In the genomic region with DNA sequence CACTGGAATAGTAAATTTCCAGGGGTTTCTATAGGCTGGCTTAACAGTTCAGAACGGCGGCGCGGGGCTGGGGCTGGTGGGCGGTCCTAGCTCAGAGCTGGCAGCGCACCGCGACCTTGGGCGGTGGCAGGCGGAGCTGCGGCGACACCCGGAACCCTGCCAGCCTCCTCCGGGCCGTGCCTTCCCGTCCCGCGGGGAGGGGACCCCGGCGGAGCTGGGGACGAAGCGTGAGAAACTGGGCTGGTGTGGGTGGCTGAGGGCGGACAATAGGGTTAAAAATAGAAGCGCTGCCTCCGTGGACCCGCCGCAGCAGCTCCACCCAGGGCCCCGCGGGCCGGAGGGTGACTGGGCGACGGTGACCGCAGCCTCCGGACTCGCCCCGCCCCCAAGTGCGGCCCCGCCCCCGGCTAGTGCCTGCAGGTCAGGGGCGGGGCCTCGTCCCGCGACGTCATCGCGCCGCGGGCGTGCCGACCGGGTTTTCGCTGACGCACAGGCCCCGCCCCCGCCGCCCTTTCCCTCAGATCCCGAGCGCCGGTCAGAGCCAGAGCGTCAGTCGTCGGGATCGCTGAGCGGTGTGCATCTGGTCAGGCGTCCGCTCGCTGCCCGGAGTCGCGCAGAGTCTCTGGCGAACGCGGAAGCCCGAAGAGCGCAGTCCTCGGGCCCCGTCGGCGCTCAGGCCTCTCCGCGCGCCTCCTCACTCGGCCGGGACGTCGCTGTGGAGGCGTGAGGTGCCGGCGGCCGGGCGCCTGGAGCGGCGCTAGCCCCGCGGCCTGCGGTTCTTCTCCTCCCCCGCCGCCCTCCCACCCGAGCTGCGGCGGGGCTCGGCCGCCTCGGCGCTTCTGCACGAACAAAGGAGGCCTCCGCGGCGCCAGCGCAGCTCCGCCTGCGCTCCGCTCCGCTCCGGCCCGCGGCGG, we compare ENCODE assay signal across 8 mouse cellular contexts. TPM values are rescaled to one million over a fixed set of nuclear protein-coding genes. Genes with fewer than 3 reads are reported as not detected.
A peak's percentile ranks its signal among the peaks of the same experiment; 100 is the strongest.
DNase-seq lines count a peak whose midpoint lies in the region; ATAC-seq and TF ChIP-seq lines count a peak whose summit lies in the region.

Gene Zfand5, plus strand, starts transcription at position 538 of the 914 bp plus-strand sequence.

- under 1% methylated on average over 86 of the region's 118 CpGs for WGBS in forebrain, embryonic 13.5 days
- WGBS in large intestine, adult 2 months, result under 1% methylated on average over 117 of the region's 118 CpGs
- WGBS in liver, postnatal 0 days (ENCODE audit: insufficient replicate concordance), result 3% methylated on average over 83 of the region's 118 CpGs
- under 1% methylated on average over 100 of the region's 118 CpGs for WGBS in neural tube, embryonic 14.5 days

- peaks cover 32% of the 10 kb centered on the region for H3K4me1 ChIP-seq in E14TG2a.4 (replicated peaks; ENCODE audit: low read depth, low read length)
- H3K4me1 ChIP-seq in forebrain, embryonic 13.5 days, result peaks cover 31% of the 10 kb centered on the region
- peaks cover 11% of the 10 kb centered on the region; the same call in 1 of the 2 replicates for H3K4me1 ChIP-seq in liver, postnatal 0 days (ENCODE audit: insufficient read depth)
- peaks cover 16% of the 10 kb centered on the region; the same call in 1 of the 2 replicates for H3K4me1 ChIP-seq in neural tube, embryonic 14.5 days (ENCODE audit: control insufficient read depth, insufficient read depth, low read length)

- TF ChIP-seq CTCF in E14TG2a.4 (conservative IDR thresholded peaks at IDR 0.05; ENCODE audit: low read length), result no peak
- TF ChIP-seq CTCF in liver, postnatal 0 days (IDR thresholded peaks at IDR 0.05; ENCODE audit: low read depth), result no peak

- intact Hi-C loops in heart, postnatal 10 days (cut with DNase I), result loop anchor here (2.0 to 5.0 kb wide), 4 partner anchors 165 to 380 kb away; partner anchors contain the start of genes 1110059E24Rik and Abhd17b

- H3K9me3 ChIP-seq in E14TG2a.4 (ENCODE audit: low read length), result no peaks in the 10 kb centered on the region
- H3K9me3 ChIP-seq in forebrain, embryonic 13.5 days (replicated peaks), result no peaks in the 10 kb centered on the region
- H3K9me3 ChIP-seq in liver, postnatal 0 days (ENCODE audit: low read length), result no peaks in the 10 kb centered on the region
- no peaks in the 10 kb centered on the region for H3K9me3 ChIP-seq in neural tube, embryonic 14.5 days (ENCODE audit: control insufficient read depth, low read length)

- peak within 1 kb of the TSS; percentile 72 for H3K4me2 ChIP-seq in forebrain, embryonic 13.5 days
- H3K4me2 ChIP-seq in liver, postnatal 0 days (ENCODE audit: low read depth, low read length), result peak within 1 kb of the TSS; percentile 75
- peak within 1 kb of the TSS; percentile 53 for H3K4me2 ChIP-seq in neural tube, embryonic 14.5 days (ENCODE audit: low read depth, low read length)

- H3K9ac ChIP-seq in forebrain, embryonic 13.5 days, result peak within 1 kb of the TSS; percentile 100
- H3K9ac ChIP-seq in liver, postnatal 0 days (replicated peaks), result peak within 1 kb of the TSS; percentile 96
- peak within 1 kb of the TSS; percentile 99 for H3K9ac ChIP-seq in neural tube, embryonic 14.5 days (replicated peaks; ENCODE audit: low read depth, low read length)

- ATAC-seq in forebrain, embryonic 13.5 days, result peak; percentile 95
- ATAC-seq in liver, postnatal 0 days, result peak; percentile 87
- peak; percentile 96 for ATAC-seq in neural tube, embryonic 14.5 days (ENCODE audit: low read depth)

- TF ChIP-seq EP300 in liver, postnatal 0 days (IDR thresholded peaks at IDR 0.05; ENCODE audit: low read depth), result no peak

- peaks cover 8% of the 10 kb centered on the region for H3K36me3 ChIP-seq in E14TG2a.4 (ENCODE audit: insufficient read depth, low read length)
- peaks cover 6% of the 10 kb centered on the region for H3K36me3 ChIP-seq in forebrain, embryonic 13.5 days (ENCODE audit: poor library complexity, severe bottlenecking)
- peaks cover 8% of the 10 kb centered on the region for H3K36me3 ChIP-seq in liver, postnatal 0 days (replicated peaks; ENCODE audit: insufficient read depth, low read length)
- peaks cover 5% of the 10 kb centered on the region for H3K36me3 ChIP-seq in neural tube, embryonic 14.5 days (ENCODE audit: control insufficient read depth, insufficient read depth, low read length)

- H3K27ac ChIP-seq in forebrain, embryonic 13.5 days, result peak within 1 kb of the TSS; percentile 100
- H3K27ac ChIP-seq in liver, postnatal 0 days (ENCODE audit: low read depth), result peak within 1 kb of the TSS; percentile 98
- peak within 1 kb of the TSS; percentile 100 for H3K27ac ChIP-seq in neural tube, embryonic 14.5 days (ENCODE audit: low read depth, low read length)

- H3K27me3 ChIP-seq in E14TG2a.4 (ENCODE audit: insufficient read depth, low read length), result no peaks in the 10 kb centered on the region
- no peaks in the 10 kb centered on the region for H3K27me3 ChIP-seq in forebrain, embryonic 13.5 days
- no peaks in the 10 kb centered on the region for H3K27me3 ChIP-seq in liver, postnatal 0 days (ENCODE audit: insufficient read depth, low read length)
- no peaks in the 10 kb centered on the region; the same call in 1 of the 2 replicates for H3K27me3 ChIP-seq in neural tube, embryonic 14.5 days (ENCODE audit: control insufficient read depth, insufficient read depth, low read length)

- peak within 1 kb of the TSS; percentile 92 for H3K4me3 ChIP-seq in E14TG2a.4 (replicated peaks; ENCODE audit: low read length)
- H3K4me3 ChIP-seq in forebrain, embryonic 13.5 days, result peak within 1 kb of the TSS; percentile 95
- H3K4me3 ChIP-seq in liver, postnatal 0 days (ENCODE audit: low read depth, low read length), result peak within 1 kb of the TSS; percentile 88
- peak within 1 kb of the TSS; percentile 96 for H3K4me3 ChIP-seq in neural tube, embryonic 14.5 days (ENCODE audit: low read depth, low read length)

- peak; percentile 91 for DNase-seq in c-Kit-positive CD71-positive TER-119-positive erythroid progenitor cells, embryonic 14.5 days (ENCODE audit: low spot score)
- DNase-seq in heart, postnatal 10 days, result peak; percentile 99
- peak; percentile 85 for DNase-seq in large intestine, adult 2 months (ENCODE audit: low read depth, low spot score)
- peak; percentile 99 for DNase-seq in liver, postnatal 0 days
- DNase-seq in testis, postnatal 10 days (ENCODE audit: low spot score), result peak; percentile 100

RNA-seq across cellular contexts. Expression of gene Zfand5, which starts in this region (rescaled TPM):
- polyA plus RNA-seq in forebrain, embryonic 13.5 days (2015; fragmentation: Nextera tagmentation; extraction: Ambion mirVana), result 125 and 130 TPM in 2 replicates
- 100 to 1,000 TPM; 101 to 115 TPM for total RNA-seq in heart, postnatal 10 days (2021)
- 10.3 and 10.9 TPM in 2 replicates for polyA plus RNA-seq in large intestine, adult 2 months (2012; rRNA removed)
- 45.0 and 45.6 TPM in 2 replicates for polyA plus RNA-seq in liver, postnatal 0 days (2015; fragmentation: Nextera tagmentation; extraction: Ambion mirVana)
- 202 and 218 TPM in 2 replicates for polyA plus RNA-seq in neural tube, embryonic 14.5 days (2014; fragmentation: Nextera tagmentation; extraction: Ambion mirVana)

Comparison
In these comparisons a context has a peak if more than half of its experiments do, and no peak if none do; other contexts are left out.
1. Peak in every context shown above with its lines: DNase-seq, ATAC-seq, H3K4me3 ChIP-seq and H3K27ac ChIP-seq.